Mouse (Mus musculus) cortical plate, adult 2 months (tissue): ENCODE results near the gene Nsun7. TPM values are rescaled to one million over a fixed set of nuclear protein-coding genes. Genes with fewer than 3 reads are reported as not detected.
A peak's percentile ranks its signal among the peaks of the same experiment; 100 is the strongest.

Source experiments
- H3K27ac ChIP-seq: fragments of 200-500 bp; 2 replicates; pipeline ENCODE4 v1.5.1; 2012; ENCODE audit warnings: low read length, control low read depth, inconsistent platforms; ENCODE audit not compliant: insufficient read depth
- H3K4me1 ChIP-seq: fragments of 200-500 bp; 2 replicates; pipeline ENCODE4 v1.6.1; 2011; ENCODE audit warnings: low read length; ENCODE audit not compliant: control insufficient read depth, insufficient read depth
- H3K4me3 ChIP-seq: fragments of 200-500 bp; 2 replicates; pipeline ENCODE4 v1.5.1; 2011; ENCODE audit warnings: mild to moderate bottlenecking, low read length, control low read depth; ENCODE audit not compliant: insufficient read depth
- CTCF ChIP-seq: fragments of 200-500 bp; IDR thresholded peaks from 2 replicates; pipeline ENCODE4 v1.5.1; 2011; ENCODE audit warnings: mild to moderate bottlenecking, control low read depth, low read length; ENCODE audit not compliant: insufficient read depth; ENCODE audit errors: extremely low read depth
- POLR2A ChIP-seq: fragments of 200-500 bp; IDR thresholded peaks from 2 replicates; pipeline ENCODE4 v1.6.1; 2011; ENCODE audit warnings: mild to moderate bottlenecking, low read length, control low read depth; ENCODE audit not compliant: insufficient read depth; ENCODE audit errors: extremely low read depth
- polyA plus RNA-seq: library from polyadenylated mRNA; depleted of rRNA; stranded (reverse); fragments of >200 nt; gene quantifications from 2 replicates; pipeline ENCODE4 v1.2.3, GENCODE M21; 2012

Gene Nsun7
- polyA plus RNA-seq, 1 experiment: 5.8 TPM

- no peak overlapping the region for H3K4me3 ChIP-seq
- no peak overlapping the region for H3K27ac ChIP-seq
- peaks cover 7% of the 10 kb centered on the region; the same call in 1 of the 2 replicates for H3K4me1 ChIP-seq
- TF ChIP-seq POLR2A: no peak
- TF ChIP-seq CTCF: no peak
These were observed 63.9 kb downstream of the Nsun7 start for GRCm38 (mm10) chr5:66323603-66324002.

- peak; percentile 75 for TF ChIP-seq CTCF
- no peak for TF ChIP-seq POLR2A
- Histone ChIP-seq H3K27ac (no peak overlapping the region), H3K4me3 (no peak overlapping the region), H3K4me1 (peaks cover 7% of the 10 kb centered on the region; the same call in 1 of the 2 replicates)
These were observed 66.7 kb downstream of the Nsun7 start for GRCm38 (mm10) chr5:66326395-66326794.

DNA sequence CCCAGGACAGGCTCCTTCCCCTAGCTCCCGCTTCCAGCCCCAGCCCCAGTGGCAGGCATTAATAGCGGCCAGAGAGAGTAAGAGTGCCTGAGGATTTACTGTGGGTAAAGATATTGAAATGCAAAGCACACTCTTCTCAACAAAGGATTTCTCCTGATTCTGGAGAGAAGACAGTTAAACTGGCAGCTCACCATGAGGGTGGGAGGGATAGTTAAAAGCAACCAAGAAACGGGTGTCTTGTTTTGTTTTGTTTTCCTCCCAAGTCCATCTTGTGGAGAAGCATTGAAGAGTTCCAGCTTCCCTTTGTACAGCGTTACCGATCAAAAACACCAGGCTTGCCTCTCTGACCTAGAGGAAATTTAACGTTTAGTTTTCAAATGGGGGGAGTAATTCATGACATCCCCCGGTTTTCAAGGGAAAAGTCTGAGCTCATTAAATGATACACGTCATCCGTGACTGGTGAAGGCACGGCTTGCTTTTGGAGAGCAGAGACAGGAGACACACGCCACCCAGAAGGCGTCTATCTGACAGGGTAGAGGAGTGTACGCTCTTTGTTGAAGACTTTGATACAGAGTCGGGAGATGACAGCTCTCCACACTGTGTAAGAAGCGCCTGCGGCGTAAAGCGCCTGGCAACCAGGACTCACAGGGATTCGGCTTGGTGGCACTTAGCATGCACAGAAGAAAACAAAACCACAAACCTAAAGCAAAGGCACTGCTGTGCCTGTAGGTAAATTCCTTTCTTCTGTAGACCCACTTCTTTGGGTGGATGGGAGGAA lies 68.4 kb downstream of the Nsun7 start:
- Histone ChIP-seq H3K27ac (no peak overlapping the region), H3K4me3 (no peak overlapping the region)
- no peak for TF ChIP-seq CTCF
- no peak for TF ChIP-seq POLR2A

DNA sequence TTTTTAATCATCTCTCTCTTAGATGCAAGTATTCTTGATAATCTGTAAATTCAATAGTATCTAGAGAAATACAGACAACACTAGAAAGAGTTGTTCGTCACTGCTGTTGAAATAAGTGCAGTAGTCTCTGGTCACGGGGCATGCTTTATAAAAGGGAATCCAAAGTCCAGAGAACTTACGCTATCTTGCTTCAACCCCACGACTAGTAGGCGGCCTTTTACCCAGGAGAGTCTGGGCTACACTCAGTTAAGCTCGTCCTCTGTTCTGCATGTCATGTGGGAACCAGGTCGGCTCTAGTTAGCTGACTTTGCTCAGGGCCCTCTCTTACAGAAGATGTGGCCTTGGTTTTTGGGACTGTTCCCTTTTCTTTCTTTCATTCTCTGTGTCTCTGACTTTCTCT lies 69.1 kb downstream of the Nsun7 start:
- TF ChIP-seq POLR2A: no peak
- no peak for TF ChIP-seq CTCF
- Histone ChIP-seq H3K27ac (no peak overlapping the region), H3K4me3 (no peak overlapping the region), H3K4me1 (peaks cover 7% of the 10 kb centered on the region; the same call in 1 of the 2 replicates)

More for the DNA sequence above, 68.4 kb downstream of the Nsun7 start:
- peaks cover 7% of the 10 kb centered on the region; the same call in 1 of the 2 replicates for H3K4me1 ChIP-seq

DNA sequence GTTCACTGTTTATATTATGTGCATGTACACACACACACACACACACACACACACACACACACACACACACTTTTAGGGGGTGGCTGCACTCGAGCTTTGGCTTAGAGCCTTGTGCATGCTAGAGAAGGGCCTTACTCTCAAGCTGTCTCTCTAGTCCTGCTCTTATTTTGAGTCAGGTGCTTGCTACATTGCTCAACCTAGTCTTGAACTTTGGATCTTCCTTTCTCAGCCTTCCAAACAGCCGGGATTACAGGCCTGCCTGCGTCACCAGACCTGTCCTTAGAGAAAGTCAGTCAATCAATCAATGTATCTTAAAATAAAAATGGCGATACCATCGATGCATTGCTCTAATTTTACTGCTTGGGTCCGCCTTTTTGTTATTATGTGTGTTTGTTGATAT lies 71.1 kb downstream of the Nsun7 start:
- Histone ChIP-seq H3K27ac (no peak overlapping the region), H3K4me3 (no peak overlapping the region), H3K4me1 (peaks cover 4% of the 10 kb centered on the region; the same call in 1 of the 2 replicates)
- TF ChIP-seq CTCF (no peak), POLR2A (no peak)

- H3K4me3 ChIP-seq: peak overlapping the region; percentile 36
- TF ChIP-seq CTCF (no peak), POLR2A (no peak)
- H3K4me1 ChIP-seq: peaks cover 2% of the 10 kb centered on the region; the same call in 1 of the 2 replicates
- H3K27ac ChIP-seq: no peak overlapping the region
These were observed 77.6 kb downstream of the Nsun7 start for GRCm38 (mm10) chr5:66337025-66337968.

DNA sequence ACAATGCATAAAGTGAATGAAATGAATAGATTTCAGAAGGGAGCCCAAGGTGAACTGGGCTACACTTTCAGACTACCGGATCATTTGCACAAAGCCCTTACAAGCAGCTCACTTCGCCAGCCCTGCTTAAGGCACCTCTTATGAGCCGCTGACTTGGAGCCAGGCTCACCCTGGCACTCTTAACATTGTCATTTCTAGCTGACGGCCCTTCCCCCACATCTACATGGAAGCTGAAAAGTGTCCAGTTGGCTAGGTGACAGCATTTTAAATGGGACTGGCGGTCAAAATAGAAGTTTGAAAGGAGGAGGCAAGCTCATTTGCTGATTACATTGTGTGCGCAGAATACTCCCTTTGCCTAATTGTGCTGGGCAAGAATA lies 78.3 kb downstream of the Nsun7 start:
- Histone ChIP-seq H3K4me1 (peaks cover 2% of the 10 kb centered on the region; the same call in 1 of the 2 replicates), H3K4me3 (peak overlapping the region; percentile 36), H3K27ac (no peak overlapping the region)
- TF ChIP-seq POLR2A (no peak), CTCF (no peak)

DNA sequence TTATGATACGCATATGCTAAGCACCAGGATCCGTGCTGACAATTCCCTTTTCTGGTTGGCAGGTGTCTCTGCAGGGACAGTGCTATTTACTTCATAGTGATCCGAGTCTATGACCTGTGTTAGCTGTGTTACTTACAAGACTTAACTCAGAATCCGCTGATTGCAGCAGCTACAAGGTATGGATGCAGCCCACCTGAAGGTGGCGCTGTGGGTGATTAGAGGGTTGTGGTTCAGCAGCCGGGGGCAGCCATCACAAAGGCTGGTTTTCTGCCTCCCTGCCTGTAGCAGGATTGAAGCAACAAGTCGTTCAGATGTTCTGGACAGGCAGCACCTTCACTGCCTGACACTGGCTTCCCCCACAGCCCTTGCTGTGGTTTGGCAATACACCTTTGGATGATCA lies 78.9 kb downstream of the Nsun7 start:
- peaks cover 2% of the 10 kb centered on the region; the same call in 1 of the 2 replicates for H3K4me1 ChIP-seq
- H3K27ac ChIP-seq: no peak overlapping the region
- no peak overlapping the region for H3K4me3 ChIP-seq
- no peak for TF ChIP-seq POLR2A
- peak; percentile 38 for TF ChIP-seq CTCF

- H3K4me1 ChIP-seq: peaks cover 4% of the 10 kb centered on the region; the same call in 1 of the 2 replicates
- TF ChIP-seq CTCF (no peak), POLR2A (no peak)
These were observed 80.8 kb downstream of the Nsun7 start for GRCm38 (mm10) chr5:66340356-66341102.

More at GRCm38 (mm10) chr5:66340356-66341102, 80.8 kb downstream of the Nsun7 start:
- Histone ChIP-seq H3K4me3 (no peak overlapping the region), H3K27ac (no peak overlapping the region)
